Mouse (Mus musculus): ENCODE measurements at regions not wholly inside any gene's neighbourhood (a gene's known extent, or its start where the extent isn't known, plus 50 kb on each side); places are given as distances from the start of the nearest gene placed in this dataset.

GRCm38 (mm10) chr9:113601451-113601850 lies 106.6 kb downstream of the Pdcd6ip start:
- H3K9me3 ChIP-seq (ENCODE audit: low read length): no peaks in the 10 kb centered on the region
- no peak overlapping the region for H3K4me3 ChIP-seq (ENCODE audit: low read depth, low read length)
- H3K4me2 ChIP-seq (ENCODE audit: low read depth, low read length): no peak overlapping the region
- no peak overlapping the region for H3K9ac ChIP-seq (replicated peaks)
- ATAC-seq (no peak), DNase-seq (no peak)
- no peak overlapping the region for H3K27ac ChIP-seq (ENCODE audit: low read depth)
- WGBS (ENCODE audit: insufficient replicate concordance): 22% methylated on average over 5 of the region's 5 CpGs
- no peaks in the 10 kb centered on the region for H3K4me1 ChIP-seq (ENCODE audit: insufficient read depth)
- TF ChIP-seq EP300 (IDR thresholded peaks at IDR 0.05; ENCODE audit: low read depth) (no peak), CTCF (IDR thresholded peaks at IDR 0.05; ENCODE audit: low read depth) (no peak)
- no peaks in the 10 kb centered on the region for H3K27me3 ChIP-seq (ENCODE audit: insufficient read depth, low read length)
- no peaks in the 10 kb centered on the region for H3K36me3 ChIP-seq (replicated peaks; ENCODE audit: insufficient read depth, low read length)

DNA sequence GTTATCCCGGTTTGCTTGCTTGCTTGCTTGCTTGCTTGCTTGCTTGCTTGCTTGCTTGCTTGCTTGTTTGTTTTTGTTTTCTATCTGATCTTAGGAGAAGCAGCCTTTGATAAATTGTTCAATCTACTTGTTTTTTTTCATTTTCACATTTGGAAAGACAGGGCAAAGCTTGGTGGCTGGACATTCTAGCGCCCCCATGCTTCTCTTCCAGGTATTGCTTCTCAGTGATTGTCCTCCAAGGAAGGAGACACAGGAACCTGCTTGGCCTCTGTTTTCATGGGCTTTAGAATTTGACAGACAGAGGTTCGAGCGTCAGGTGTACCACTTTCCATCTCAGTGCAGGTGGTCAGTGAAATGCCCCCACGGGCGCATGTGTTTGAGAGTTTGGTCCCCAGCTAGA lies 120.8 kb downstream of the Pdcd6ip start:
- Histone ChIP-seq H3K4me1 (ENCODE audit: insufficient read depth) (no peaks in the 10 kb centered on the region), H3K9me3 (ENCODE audit: low read length) (no peaks in the 10 kb centered on the region), H3K9ac (replicated peaks) (no peak overlapping the region), H3K27ac (ENCODE audit: low read depth) (no peak overlapping the region), H3K27me3 (ENCODE audit: insufficient read depth, low read length) (no peaks in the 10 kb centered on the region), H3K4me3 (ENCODE audit: low read depth, low read length) (no peak overlapping the region), H3K36me3 (replicated peaks; ENCODE audit: insufficient read depth, low read length) (no peaks in the 10 kb centered on the region), H3K4me2 (ENCODE audit: low read depth, low read length) (no peak overlapping the region)
- TF ChIP-seq CTCF (IDR thresholded peaks at IDR 0.05; ENCODE audit: low read depth) (peak; percentile 10; the same call in 1 of the 2 replicates), EP300 (IDR thresholded peaks at IDR 0.05; ENCODE audit: low read depth) (no peak)
- DNase-seq (no peak), ATAC-seq (no peak)
- WGBS (ENCODE audit: insufficient replicate concordance): 51% methylated on average over 6 of the region's 6 CpGs

- no peaks in the 10 kb centered on the region for H3K9me3 ChIP-seq (ENCODE audit: low read length)
- H3K27ac ChIP-seq (ENCODE audit: low read depth): no peak overlapping the region
- no peak overlapping the region for H3K4me3 ChIP-seq (ENCODE audit: low read depth, low read length)
- DNase-seq: no peak
- H3K4me1 ChIP-seq (ENCODE audit: insufficient read depth): no peaks in the 10 kb centered on the region
- H3K27me3 ChIP-seq (ENCODE audit: insufficient read depth, low read length): no peaks in the 10 kb centered on the region
- H3K36me3 ChIP-seq (replicated peaks; ENCODE audit: insufficient read depth, low read length): no peaks in the 10 kb centered on the region
- 83% methylated on average over 4 of the region's 4 CpGs for WGBS (ENCODE audit: insufficient replicate concordance)
- ATAC-seq: no peak
- no peak overlapping the region for H3K4me2 ChIP-seq (ENCODE audit: low read depth, low read length)
- H3K9ac ChIP-seq (replicated peaks): no peak overlapping the region
- TF ChIP-seq CTCF (IDR thresholded peaks at IDR 0.05; ENCODE audit: low read depth): no peak
- no peak for TF ChIP-seq EP300 (IDR thresholded peaks at IDR 0.05; ENCODE audit: low read depth)
Measured at GRCm38 (mm10) chr9:113586477-113586876, 121.6 kb downstream of the Pdcd6ip start.

- WGBS (ENCODE audit: insufficient replicate concordance): 76% methylated on average over 9 of the region's 9 CpGs
- no peaks in the 10 kb centered on the region for H3K4me1 ChIP-seq (ENCODE audit: insufficient read depth)
- H3K9me3 ChIP-seq (ENCODE audit: low read length): no peaks in the 10 kb centered on the region
- no peaks in the 10 kb centered on the region for H3K27me3 ChIP-seq (ENCODE audit: insufficient read depth, low read length)
- TF ChIP-seq CTCF (IDR thresholded peaks at IDR 0.05; ENCODE audit: low read depth) (no peak), EP300 (IDR thresholded peaks at IDR 0.05; ENCODE audit: low read depth) (no peak)
- no peak for DNase-seq
- H3K9ac ChIP-seq (replicated peaks): no peak overlapping the region
- H3K4me3 ChIP-seq (ENCODE audit: low read depth, low read length): no peak overlapping the region
- H3K4me2 ChIP-seq (ENCODE audit: low read depth, low read length): no peak overlapping the region
- no peak overlapping the region for H3K27ac ChIP-seq (ENCODE audit: low read depth)
- no peaks in the 10 kb centered on the region for H3K36me3 ChIP-seq (replicated peaks; ENCODE audit: insufficient read depth, low read length)
- ATAC-seq: no peak
Measured at GRCm38 (mm10) chr9:113578221-113578620, 129.8 kb downstream of the Pdcd6ip start.

DNA sequence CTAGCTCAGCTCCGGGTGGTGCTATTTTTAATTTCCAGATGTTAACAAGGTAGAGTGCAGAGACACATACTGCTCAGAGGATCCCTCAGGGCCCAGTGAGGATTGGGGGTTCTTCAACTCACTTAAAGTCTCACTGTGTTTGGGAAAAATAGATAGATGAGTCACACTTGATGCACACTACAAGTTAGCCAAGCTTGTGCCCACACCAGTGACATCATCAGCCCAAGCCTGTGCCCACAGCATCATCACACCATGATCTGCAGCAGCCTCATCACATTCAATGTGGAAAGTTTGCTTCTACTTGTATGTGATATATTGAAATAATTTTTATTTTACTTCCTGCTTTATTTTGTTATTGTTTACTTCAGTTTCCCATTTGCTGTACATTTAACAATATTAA lies 139.2 kb downstream of the Pdcd6ip start:
- 73% methylated on average over 1 of the region's 1 CpGs for WGBS (ENCODE audit: insufficient replicate concordance)
- TF ChIP-seq EP300 (IDR thresholded peaks at IDR 0.05; ENCODE audit: low read depth) (no peak), CTCF (IDR thresholded peaks at IDR 0.05; ENCODE audit: low read depth) (no peak)
- Histone ChIP-seq H3K9me3 (ENCODE audit: low read length) (no peaks in the 10 kb centered on the region), H3K4me2 (ENCODE audit: low read depth, low read length) (no peak overlapping the region), H3K4me1 (ENCODE audit: insufficient read depth) (no peaks in the 10 kb centered on the region), H3K27ac (ENCODE audit: low read depth) (no peak overlapping the region), H3K27me3 (ENCODE audit: insufficient read depth, low read length) (no peaks in the 10 kb centered on the region), H3K4me3 (ENCODE audit: low read depth, low read length) (no peak overlapping the region), H3K9ac (replicated peaks) (no peak overlapping the region), H3K36me3 (replicated peaks; ENCODE audit: insufficient read depth, low read length) (no peaks in the 10 kb centered on the region)
- ATAC-seq (no peak), DNase-seq (no peak)

DNA sequence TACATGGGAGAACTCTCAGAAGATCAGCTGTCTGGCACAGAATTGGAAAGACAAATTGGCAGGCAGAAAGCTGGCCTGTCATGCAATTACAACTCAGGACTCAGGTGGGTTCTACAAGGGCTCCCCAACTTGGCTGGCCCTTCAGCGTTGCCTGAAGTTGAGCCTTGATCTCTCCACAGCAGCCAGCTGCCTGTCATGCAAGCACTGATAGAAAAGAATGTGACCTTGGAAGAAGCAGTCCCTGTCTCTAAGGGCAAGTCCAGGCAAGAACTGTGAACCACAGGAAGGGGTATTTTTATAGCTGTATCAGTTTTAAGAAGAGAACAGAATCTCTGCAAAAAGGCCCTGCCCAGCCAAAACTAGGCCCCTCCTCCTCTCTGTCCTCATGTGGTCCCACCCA lies 140.4 kb downstream of the Pdcd6ip start:
- no peak overlapping the region for H3K4me2 ChIP-seq (ENCODE audit: low read depth, low read length)
- WGBS (ENCODE audit: insufficient replicate concordance): 50% methylated on average over 1 of the region's 1 CpGs
- TF ChIP-seq CTCF (IDR thresholded peaks at IDR 0.05; ENCODE audit: low read depth): no peak
- TF ChIP-seq EP300 (IDR thresholded peaks at IDR 0.05; ENCODE audit: low read depth): no peak
- H3K27ac ChIP-seq (ENCODE audit: low read depth): no peak overlapping the region
- ATAC-seq: no peak
- no peak overlapping the region for H3K9ac ChIP-seq (replicated peaks)
- H3K9me3 ChIP-seq (ENCODE audit: low read length): no peaks in the 10 kb centered on the region
- H3K27me3 ChIP-seq (ENCODE audit: insufficient read depth, low read length): no peaks in the 10 kb centered on the region
- H3K4me1 ChIP-seq (ENCODE audit: insufficient read depth): no peaks in the 10 kb centered on the region
- H3K36me3 ChIP-seq (replicated peaks; ENCODE audit: insufficient read depth, low read length): no peaks in the 10 kb centered on the region
- no peak for DNase-seq
- no peak overlapping the region for H3K4me3 ChIP-seq (ENCODE audit: low read depth, low read length)

DNA sequence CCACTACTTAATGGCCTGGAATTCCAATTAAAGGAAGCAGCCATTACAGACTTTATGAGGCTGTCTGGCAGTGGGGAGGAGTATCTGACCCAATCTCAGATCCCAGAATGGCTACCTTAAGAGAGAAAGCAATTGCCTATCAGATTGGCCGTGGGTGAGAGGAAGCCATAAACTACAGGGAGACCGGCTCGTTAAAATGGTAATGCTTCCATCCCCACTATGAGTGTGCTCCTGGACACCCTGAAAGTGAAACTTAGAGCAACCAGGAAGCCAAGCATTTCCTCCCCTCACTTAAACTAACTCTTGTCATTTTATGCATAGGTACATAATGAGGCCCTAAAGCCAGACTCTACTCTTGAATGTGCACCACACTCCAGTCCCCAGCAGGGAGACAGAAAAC lies 141.4 kb downstream of the Pdcd6ip start:
- 40% methylated on average over 3 of the region's 3 CpGs for WGBS (ENCODE audit: insufficient replicate concordance)
- Histone ChIP-seq H3K27me3 (ENCODE audit: insufficient read depth, low read length) (no peaks in the 10 kb centered on the region), H3K4me2 (ENCODE audit: low read depth, low read length) (no peak overlapping the region), H3K4me1 (ENCODE audit: insufficient read depth) (no peaks in the 10 kb centered on the region), H3K27ac (ENCODE audit: low read depth) (no peak overlapping the region), H3K9me3 (ENCODE audit: low read length) (no peaks in the 10 kb centered on the region), H3K36me3 (replicated peaks; ENCODE audit: insufficient read depth, low read length) (no peaks in the 10 kb centered on the region), H3K4me3 (ENCODE audit: low read depth, low read length) (no peak overlapping the region), H3K9ac (replicated peaks) (no peak overlapping the region)
- TF ChIP-seq EP300 (IDR thresholded peaks at IDR 0.05; ENCODE audit: low read depth): no peak
- no peak for TF ChIP-seq CTCF (IDR thresholded peaks at IDR 0.05; ENCODE audit: low read depth)
- ATAC-seq (no peak), DNase-seq (no peak)

Measured in liver, postnatal 0 days (tissue).